Mouse (Mus musculus) ES-Bruce4 (cell line): ENCODE measurements around the gene Gm45808.
"Not testable (repeated sequence)": the region's sequence is repeated elsewhere in the genome, so short reads cannot be mapped to it uniquely, and the experiment has no call there.

Experiments
- CTCF ChIP-seq: IDR thresholded peaks from one replicate; pipeline ENCODE4 v1.8.1; 2011; ENCODE audit warnings: low read depth, low read length
- EP300 ChIP-seq: IDR thresholded peaks from 2 replicates; pipeline ENCODE4 v1.6.1; 2011; ENCODE audit warnings: low read depth, low read length; ENCODE audit not compliant: insufficient read depth
- POLR2A ChIP-seq: IDR thresholded peaks from one replicate; pipeline ENCODE4 v1.8.1; 2011; ENCODE audit warnings: low read length; ENCODE audit not compliant: insufficient read depth

GRCm38 (mm10) chr7:45484985-45485384 lies 1.6 kb downstream of the Gm45808 start:
- not testable (repeated sequence) for TF ChIP-seq CTCF, EP300, POLR2A
